Mouse (Mus musculus) neural tube, embryonic 13.5 days (tissue): ENCODE results near the gene Pdcl3. TPM values are rescaled to one million over a fixed set of nuclear protein-coding genes. Genes with fewer than 3 reads are reported as not detected.
"Not testable (repeated sequence)": the region's sequence is repeated elsewhere in the genome, so short reads cannot be mapped to it uniquely, and the experiment has no call there.

Experiments used
- ATAC-seq: fragments of 200-750 bp; cut with Nextera tagmentation; 2 replicates; pipeline ENCODE4 v1.8.0; 2017; ENCODE audit warnings: low read depth, mild to moderate bottlenecking, moderate TSS enrichment, moderate library complexity
- H3K27ac ChIP-seq: fragments of 300-500 bp; sonication (generic); replicated peaks from 2 replicates; pipeline ENCODE4 v1.5.1; 2015; ENCODE audit warnings: moderate library complexity, mild to moderate bottlenecking, inconsistent platforms
- H3K27me3 ChIP-seq: fragments of 300-500 bp; sonication (generic); 2 replicates; pipeline ENCODE4 v1.6.1; 2015; ENCODE audit warnings: mild to moderate bottlenecking, inconsistent platforms
- H3K36me3 ChIP-seq: fragments of 300-500 bp; sonication (generic); 2 replicates; pipeline ENCODE4 v1.6.1; 2015; ENCODE audit warnings: mild to moderate bottlenecking, inconsistent platforms
- H3K4me1 ChIP-seq: fragments of 300-500 bp; sonication (generic); replicated peaks from 2 replicates; pipeline ENCODE4 v1.6.1; 2015; ENCODE audit warnings: inconsistent platforms
- H3K4me2 ChIP-seq: fragments of 300-500 bp; sonication (generic); 2 replicates; pipeline ENCODE4 v1.6.1; 2015; ENCODE audit warnings: inconsistent platforms, mild to moderate bottlenecking, moderate library complexity
- H3K4me3 ChIP-seq: fragments of 300-500 bp; sonication (generic); 2 replicates; pipeline ENCODE4 v1.5.1; 2015; ENCODE audit warnings: mild to moderate bottlenecking, inconsistent platforms
- H3K9ac ChIP-seq: fragments of 300-500 bp; sonication (generic); 2 replicates; pipeline ENCODE4 v1.6.1; 2015; ENCODE audit warnings: moderate library complexity, mild to moderate bottlenecking, inconsistent platforms
- H3K9me3 ChIP-seq: fragments of 300-500 bp; sonication (generic); 2 replicates; pipeline ENCODE4 v1.6.1; 2016; ENCODE audit warnings: inconsistent platforms
- WGBS: fragments of 180-500 bp; shearing (Covaris S2); methylation state at CpG from one replicate; pipeline ENCODE4 v1.1.7; 2015; 5-methylcytosine and 5-hydroxymethylcytosine counted together
- polyA plus RNA-seq: library from polyadenylated mRNA; unstranded; fragments of >200 nt; fragmentation: Nextera tagmentation; extraction: Ambion mirVana; gene quantifications from 2 replicates; pipeline ENCODE4 v1.2.1, GENCODE M21; 2015

Pdcl3 gene
- polyA plus RNA-seq, 1 experiment from 2014 or later: 181 TPM

- Histone ChIP-seq H3K4me2 (no peak overlapping the region), H3K9ac (no peak overlapping the region), H3K4me3 (no peak overlapping the region), H3K27ac (no peak overlapping the region), H3K9me3 (no peaks in the 10 kb centered on the region), H3K36me3 (no peaks in the 10 kb centered on the region), H3K4me1 (peaks cover 4% of the 10 kb centered on the region), H3K27me3 (no peaks in the 10 kb centered on the region)
- ATAC-seq: no peak
- 88% methylated on average over 7 of the region's 7 CpGs for WGBS
Measured at GRCm38 (mm10) chr1:39029176-39029575, 43.8 kb downstream of the Pdcl3 start.

GRCm38 (mm10) chr1:39030108-39030507 is 44.7 kb downstream of the Pdcl3 start:
- no peaks in the 10 kb centered on the region for H3K9me3 ChIP-seq
- H3K4me3 ChIP-seq: no peak overlapping the region
- H3K27ac ChIP-seq: no peak overlapping the region
- no peaks in the 10 kb centered on the region for H3K27me3 ChIP-seq
- WGBS: 17% methylated on average over 7 of the region's 7 CpGs
- peaks cover 4% of the 10 kb centered on the region for H3K4me1 ChIP-seq
- H3K9ac ChIP-seq: no peak overlapping the region
- H3K4me2 ChIP-seq: peak overlapping the region; percentile 37
- no peaks in the 10 kb centered on the region for H3K36me3 ChIP-seq
- ATAC-seq: no peak

DNA sequence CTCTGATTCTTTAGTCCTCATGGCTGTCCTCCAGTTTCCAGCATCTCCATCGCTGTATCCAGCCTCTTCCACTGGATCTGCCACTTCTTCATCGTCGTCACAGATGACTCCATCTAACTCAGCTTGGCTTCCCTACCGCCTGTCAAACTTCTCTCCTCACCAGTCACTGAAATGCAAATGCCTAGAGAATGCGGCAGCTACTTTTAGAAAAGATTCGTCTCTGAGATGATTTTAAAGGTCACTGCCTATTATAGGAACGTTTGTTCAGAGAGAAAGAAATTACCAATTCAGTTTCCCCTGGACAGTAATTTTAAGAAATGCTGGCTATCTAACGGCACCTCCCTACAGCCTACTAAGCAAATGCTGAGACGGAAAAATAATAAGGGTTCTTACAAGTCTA is 50.4 kb downstream of the Pdcl3 start:
- Histone ChIP-seq H3K27ac (no peak overlapping the region), H3K4me3 (no peak overlapping the region), H3K4me2 (no peak overlapping the region), H3K36me3 (no peaks in the 10 kb centered on the region), H3K27me3 (no peaks in the 10 kb centered on the region), H3K9me3 (no peaks in the 10 kb centered on the region), H3K4me1 (no peaks in the 10 kb centered on the region), H3K9ac (no peak overlapping the region)
- WGBS: 84% methylated on average over 9 of the region's 9 CpGs
- no peak for ATAC-seq

GRCm38 (mm10) chr1:39042188-39042587 is 56.8 kb downstream of the Pdcl3 start:
- Histone ChIP-seq H3K27ac (no peak overlapping the region), H3K27me3 (no peaks in the 10 kb centered on the region), H3K4me3 (no peak overlapping the region), H3K36me3 (no peaks in the 10 kb centered on the region), H3K9me3 (no peaks in the 10 kb centered on the region), H3K4me2 (no peak overlapping the region), H3K9ac (no peak overlapping the region), H3K4me1 (no peaks in the 10 kb centered on the region)
- ATAC-seq: no peak
- WGBS: 73% methylated on average over 2 of the region's 2 CpGs

GRCm38 (mm10) chr1:39044442-39044841 is 59.0 kb downstream of the Pdcl3 start:
- H3K36me3 ChIP-seq, H3K4me3 ChIP-seq: not testable (repeated sequence)
- WGBS: 94% methylated on average over 1 of the region's 1 CpGs

DNA sequence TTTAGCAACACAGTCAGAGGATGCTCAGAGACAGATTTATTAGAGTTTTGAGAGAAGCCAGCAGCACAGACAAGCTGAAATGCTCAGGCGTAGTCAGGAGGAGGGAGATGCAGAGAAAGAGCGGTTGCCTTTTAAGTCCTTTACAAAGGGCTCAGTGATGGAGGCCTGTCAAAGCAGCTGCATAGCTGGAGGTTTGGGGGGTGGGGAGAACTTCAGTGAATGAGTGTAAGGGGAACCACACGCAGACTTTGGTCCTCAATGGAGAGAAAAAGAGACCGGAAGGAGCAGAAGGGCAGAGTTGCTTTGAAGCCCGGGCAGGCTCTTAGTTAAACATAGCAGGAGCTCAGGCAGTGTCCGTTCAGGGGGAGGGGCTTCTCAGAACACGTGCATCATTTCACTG is 61.3 kb downstream of the Pdcl3 start:
- Histone ChIP-seq H3K4me2 (no peak overlapping the region), H3K9ac (no peak overlapping the region), H3K4me3 (no peak overlapping the region), H3K27me3 (no peaks in the 10 kb centered on the region), H3K27ac (no peak overlapping the region), H3K4me1 (no peaks in the 10 kb centered on the region), H3K9me3 (no peaks in the 10 kb centered on the region; the same call in 1 of the 2 replicates), H3K36me3 (no peaks in the 10 kb centered on the region)
- ATAC-seq: no peak
- WGBS: 19% methylated on average over 7 of the region's 7 CpGs

More at GRCm38 (mm10) chr1:39044442-39044841, 59.0 kb downstream of the Pdcl3 start:
- not testable (repeated sequence) for H3K4me2 ChIP-seq, H3K4me1 ChIP-seq, H3K9me3 ChIP-seq, ATAC-seq, H3K27ac ChIP-seq, H3K9ac ChIP-seq, H3K27me3 ChIP-seq

Other genes starting within 250 kb of the Pdcl3 start
- 13.8 and 14.5 TPM in 2 replicates for gene Lonrf2, start 148.9 kb upstream of the Pdcl3 start, polyA plus RNA-seq
- 39.5 and 40.3 TPM in 2 replicates for gene Chst10, start 87.4 kb upstream of the Pdcl3 start, polyA plus RNA-seq
- gene Nms, start 46.5 kb upstream of the Pdcl3 start, polyA plus RNA-seq: 5.9 and 8.1 TPM in 2 replicates
- gene Npas2, start 208.1 kb downstream of the Pdcl3 start, polyA plus RNA-seq: 0.54 and 0.62 TPM in 2 replicates